Mouse (Mus musculus) frontal cortex, adult 2 months (tissue): Measurements from ENCODE around the gene Bricd5. TPM values are rescaled to one million over a fixed set of nuclear protein-coding genes. Genes with fewer than 3 reads are reported as not detected.
"Not testable (repeated sequence)": the region's sequence is repeated elsewhere in the genome, so short reads cannot be mapped to it uniquely, and the experiment has no call there.

Experiments
- DNase-seq, 2 experiments: peaks; one replicate each; pipeline ENCODE4 v3.0.0; 2022; ENCODE audit warnings: low spot score in 1 of 2; ENCODE audit errors: extremely low spot score in 1 of 2
- polyA plus RNA-seq: library from polyadenylated mRNA; depleted of rRNA; stranded (reverse); fragments of >200 nt; gene quantifications from 2 replicates; pipeline ENCODE4 v1.2.3, GENCODE M21; 2012

Gene Bricd5
- polyA plus RNA-seq, 1 experiment = 2.1 TPM

- DNase-seq = not testable (repeated sequence)
Measured at GRCm38 (mm10) chr17:24455523-24456206, 18.0 kb upstream of the Bricd5 start.

DNA sequence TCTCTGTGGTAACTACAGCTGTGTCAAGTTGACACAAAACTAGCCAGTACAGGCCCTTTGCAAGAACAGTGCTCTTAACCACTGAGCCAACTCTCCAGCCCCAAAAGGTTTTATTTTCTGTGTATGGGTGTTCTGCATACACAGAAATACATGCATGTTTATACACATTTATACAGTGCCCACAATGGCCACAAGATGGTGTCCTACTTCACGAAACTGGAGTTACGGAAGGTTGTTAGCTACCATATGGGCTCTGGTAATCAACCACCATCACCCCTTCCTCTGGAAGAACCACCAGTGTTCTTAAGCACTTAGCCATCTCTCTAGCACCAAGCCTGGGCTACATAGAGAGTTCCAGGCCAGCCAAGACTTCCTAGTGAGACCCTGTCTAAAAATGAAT, 12.1 kb upstream of the Bricd5 start:
- DNase-seq = peak in 1 of 2 experiments; percentile 33

- no peak for DNase-seq
Measured at GRCm38 (mm10) chr17:24462932-24463331, 10.8 kb upstream of the Bricd5 start.

DNA sequence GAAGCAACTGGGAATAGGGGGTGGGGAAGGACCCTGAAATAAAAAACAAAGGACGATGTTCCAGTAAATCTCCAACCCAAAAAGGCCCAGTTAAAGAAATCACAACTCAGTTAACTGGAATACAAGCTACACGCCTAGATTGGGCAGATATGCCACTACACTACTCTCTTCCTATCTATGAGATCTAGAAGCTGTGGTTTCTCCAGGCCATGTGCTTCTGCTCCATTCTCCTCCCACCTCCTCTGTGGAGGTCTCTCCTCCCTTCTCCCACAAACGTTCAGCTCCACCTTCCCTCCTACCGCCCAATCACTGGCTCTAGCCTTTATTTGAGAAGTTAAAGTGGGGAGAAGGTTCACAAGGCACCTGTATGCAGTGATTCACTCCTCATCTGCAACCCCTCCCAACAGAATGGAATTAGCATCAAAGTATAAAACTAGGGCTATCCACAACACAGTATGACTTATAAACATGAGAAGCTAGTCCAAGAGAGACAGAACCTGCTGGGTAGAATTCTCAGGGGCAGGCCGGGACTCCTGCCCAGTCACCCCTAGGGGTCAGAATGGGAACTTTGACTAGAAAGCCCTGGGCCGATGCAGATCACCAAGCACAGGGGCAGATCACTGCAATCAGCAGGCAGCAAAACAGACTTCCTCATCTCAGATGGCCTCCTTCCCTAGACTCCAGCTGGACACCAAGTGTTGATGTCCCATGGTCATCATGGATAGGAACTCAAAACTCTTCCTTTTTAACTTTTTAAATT, 10.1 kb upstream of the Bricd5 start:
- no peak for DNase-seq

DNA sequence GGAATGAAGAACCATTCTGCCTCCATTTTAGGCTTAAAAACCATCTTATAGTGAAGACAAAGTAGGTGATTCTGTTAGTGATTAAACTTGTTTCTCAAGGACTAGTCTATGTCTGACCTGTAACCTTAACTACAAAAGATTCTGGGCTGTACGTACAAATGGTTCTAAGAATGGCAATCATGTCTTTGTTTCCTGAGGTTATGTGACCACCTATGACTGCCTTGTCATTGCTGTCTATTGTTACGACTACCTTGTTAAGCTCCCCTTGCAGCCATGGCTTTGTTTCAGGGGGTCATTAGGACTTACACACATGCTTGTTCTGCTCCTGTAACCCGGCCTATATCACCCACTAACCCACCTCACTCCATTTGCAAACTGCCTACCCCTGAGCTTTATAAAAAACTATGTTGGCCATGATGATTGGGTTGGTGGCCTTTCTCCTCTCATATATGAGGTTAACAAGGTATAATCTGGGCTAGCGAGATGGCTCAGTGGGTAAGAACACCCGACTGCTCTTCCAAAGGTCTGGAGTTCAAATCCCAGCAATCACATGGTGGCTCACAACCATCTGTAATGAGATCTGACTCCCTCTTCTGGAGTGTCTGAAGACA, 4.9 kb upstream of the Bricd5 start:
- DNase-seq = no peak

- no peak for DNase-seq
Measured at GRCm38 (mm10) chr17:24469336-24469909, 4.3 kb upstream of the Bricd5 start.

GRCm38 (mm10) chr17:24469910-24470602, 3.6 kb upstream of the Bricd5 start, which contains the start of the genes E4f1 and Pgp:
E4f1 (minus strand) TSS chr17:24470313.
Pgp (plus strand) TSS chr17:24470392.
- peak; percentile 98 to 99 for DNase-seq

GRCm38 (mm10) chr17:24470701-24471527, 2.8 kb upstream of the Bricd5 start:
- peak in 1 of 2 experiments; percentile 36 for DNase-seq

DNA sequence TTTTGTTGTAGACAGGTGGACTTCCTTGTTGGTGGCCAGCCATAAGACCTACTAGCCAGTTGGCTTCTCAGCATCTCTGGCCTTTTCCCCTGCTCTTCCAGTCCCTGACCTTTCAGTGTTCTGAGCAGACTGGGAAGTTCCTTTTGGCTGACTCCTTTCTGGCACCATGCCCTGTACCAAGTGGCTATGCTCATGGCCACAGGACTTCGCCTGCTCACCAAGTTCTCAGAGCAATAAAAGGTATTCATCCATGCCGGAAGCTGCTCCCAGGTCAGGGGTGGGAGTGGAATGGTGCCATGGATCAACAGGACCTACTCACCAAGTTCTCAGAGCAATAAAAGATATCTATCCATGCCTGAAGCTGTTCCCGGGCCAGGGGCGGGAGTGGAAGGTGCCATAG, 1.2 kb upstream of the Bricd5 start:
- DNase-seq = peak in 1 of 2 experiments; percentile 32

GRCm38 (mm10) chr17:24474557-24474956, 873 bp downstream of the Bricd5 start:
- peak in 1 of 2 experiments; percentile 60 for DNase-seq

- DNase-seq = no peak
Measured at GRCm38 (mm10) chr17:24475586-24475985, 1.9 kb downstream of the Bricd5 start.

- DNase-seq = no peak
Measured at GRCm38 (mm10) chr17:24476022-24476776, 2.5 kb downstream of the Bricd5 start.

DNA sequence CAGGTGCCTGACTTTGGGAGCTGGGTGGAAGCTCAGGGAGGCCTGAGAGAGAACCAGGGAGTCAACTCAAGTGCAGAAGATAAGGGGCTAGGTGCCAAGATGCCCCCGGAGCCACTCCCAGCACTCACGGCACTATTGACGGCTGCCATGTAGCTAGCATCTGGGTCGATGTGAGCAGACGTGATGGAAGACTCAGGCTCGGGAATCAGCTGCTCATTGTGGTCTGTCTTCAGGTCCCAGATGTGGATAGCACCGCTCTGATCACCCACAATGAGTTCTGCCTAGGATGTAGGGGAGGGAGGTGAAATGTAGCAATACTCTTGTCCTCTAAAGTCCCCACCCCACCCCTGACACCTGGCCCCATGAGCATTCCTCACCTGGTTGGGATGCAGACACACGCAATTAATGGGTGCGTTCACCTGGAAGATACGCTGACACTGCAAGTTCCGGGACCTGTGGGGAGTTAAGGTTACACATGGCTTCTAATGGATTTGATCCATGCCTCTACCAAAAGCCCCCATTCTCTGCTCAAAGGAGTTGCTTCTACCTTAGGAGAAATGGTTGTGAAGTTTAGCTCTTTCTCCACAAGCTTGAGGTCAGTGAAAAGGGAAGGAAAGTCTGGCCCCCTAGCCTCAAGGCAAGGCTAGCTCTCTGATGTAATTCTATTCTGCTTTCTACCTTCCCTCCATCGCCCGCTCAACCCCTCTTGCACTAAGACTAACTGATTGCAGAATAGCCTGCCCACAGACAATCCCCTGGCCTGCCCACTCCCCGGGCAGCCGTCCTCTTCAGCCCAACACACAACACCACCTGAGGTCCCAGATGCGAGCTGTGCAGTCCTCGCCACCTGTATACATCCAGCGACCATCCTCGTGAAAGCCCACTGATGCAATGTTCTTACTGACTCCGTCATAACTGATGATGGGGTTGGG, 3.6 kb downstream of the Bricd5 start:
- no peak for DNase-seq

DNA sequence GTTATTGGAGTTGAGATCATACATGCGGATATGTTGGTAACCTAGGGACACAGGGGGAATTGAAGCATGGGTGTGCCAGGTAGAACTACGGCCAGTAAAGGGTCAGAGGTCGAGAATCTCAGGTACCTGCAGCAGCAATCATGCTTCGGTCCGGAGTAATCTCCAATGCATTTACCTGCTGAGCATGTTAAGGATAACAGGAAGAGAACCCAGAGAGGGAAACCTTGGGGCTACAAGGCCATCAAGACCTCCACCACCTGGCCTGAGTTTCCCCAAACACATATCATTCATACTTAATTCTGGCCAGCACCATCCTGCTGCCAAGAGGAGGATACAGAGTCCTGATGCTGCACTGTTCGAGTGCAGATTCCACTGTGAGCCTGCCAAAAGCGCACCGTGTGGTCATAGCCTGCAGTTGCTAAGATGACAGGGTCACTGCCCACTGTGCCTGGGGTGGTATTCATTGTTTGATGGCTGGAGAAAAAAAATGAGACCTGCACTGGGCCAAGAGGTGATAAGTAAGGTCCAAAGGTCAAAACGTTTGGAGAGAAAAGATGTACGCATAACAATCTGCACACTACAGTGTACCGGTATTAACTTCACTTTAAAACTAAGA, 4.4 kb downstream of the Bricd5 start:
- DNase-seq = peak in 1 of 2 experiments; percentile 17

DNA sequence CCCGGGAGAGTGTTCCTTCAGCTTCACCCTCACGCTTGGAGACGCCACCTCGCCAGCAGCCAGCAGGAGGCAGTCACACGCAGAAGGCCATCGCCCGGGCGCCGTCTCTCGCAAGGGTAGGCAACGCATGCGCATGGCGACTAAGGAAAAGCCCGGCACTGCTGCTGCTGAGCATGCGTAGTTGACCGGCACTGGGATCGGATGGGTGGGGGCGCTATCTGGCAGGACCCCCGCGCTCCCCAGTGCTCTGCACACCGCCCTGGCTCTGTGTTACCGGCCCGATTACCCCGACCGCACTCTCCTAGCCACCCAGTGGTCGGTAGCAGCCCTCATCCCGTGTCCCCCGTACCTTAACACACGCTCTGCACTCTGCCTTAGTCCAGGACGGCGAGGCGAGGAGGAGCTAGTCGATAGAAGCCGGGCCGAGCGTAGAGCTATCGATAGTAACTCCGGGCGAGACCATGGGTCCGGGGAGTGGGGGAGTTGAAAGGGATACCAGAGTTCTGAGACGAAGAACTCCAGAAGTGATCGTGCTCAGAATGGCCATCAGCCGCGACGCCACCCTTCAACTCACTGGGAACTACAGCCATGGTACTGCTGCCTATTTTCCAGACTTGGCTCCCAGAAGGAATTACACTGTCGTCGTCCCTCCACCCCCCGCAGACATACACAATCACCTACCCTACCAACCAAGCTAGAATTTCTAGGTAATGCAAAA, 5.1 kb downstream of the Bricd5 start, which contains the start of gene Mlst8:
Gene Mlst8 (minus strand): TSS at position 416 of the 718 bp plus-strand sequence.
- peak; percentile 92 to 98 for DNase-seq

- DNase-seq = no peak
Measured at GRCm38 (mm10) chr17:24479431-24479830, 5.7 kb downstream of the Bricd5 start.
